Mouse (Mus musculus) embryonic facial prominence, embryonic 15.5 days (tissue): ENCODE results near the gene Gm17359. TPM values are rescaled to one million over a fixed set of nuclear protein-coding genes. Genes with fewer than 3 reads are reported as not detected.

Experiments used
- ATAC-seq: fragments of 200-750 bp; cut with Nextera tagmentation; 2 replicates; pipeline ENCODE4 v1.8.0; 2017; ENCODE audit warnings: low read depth, moderate TSS enrichment; ENCODE audit not compliant: insufficient number of reproducible peaks, low FRiP score, low TSS enrichment
- H3K27ac ChIP-seq: fragments of 300-500 bp; sonication (generic); replicated peaks from 2 replicates; pipeline ENCODE4 v1.5.1; 2015; ENCODE audit warnings: mild to moderate bottlenecking, inconsistent platforms
- H3K27me3 ChIP-seq: fragments of 300-500 bp; sonication (generic); 2 replicates; pipeline ENCODE4 v1.6.1; 2015; ENCODE audit warnings: inconsistent platforms
- H3K36me3 ChIP-seq: fragments of 300-500 bp; sonication (generic); 2 replicates; pipeline ENCODE4 v1.6.1; 2015; ENCODE audit warnings: mild to moderate bottlenecking, inconsistent platforms
- H3K4me1 ChIP-seq: fragments of 300-500 bp; sonication (generic); 2 replicates; pipeline ENCODE4 v1.6.1; 2015; ENCODE audit warnings: inconsistent platforms
- H3K4me2 ChIP-seq: fragments of 300-500 bp; sonication (generic); replicated peaks from 2 replicates; pipeline ENCODE4 v1.6.1; 2015; ENCODE audit warnings: mild to moderate bottlenecking, inconsistent platforms
- H3K4me3 ChIP-seq: fragments of 300-500 bp; sonication (generic); replicated peaks from 2 replicates; pipeline ENCODE4 v1.5.1; 2015; ENCODE audit warnings: mild to moderate bottlenecking, inconsistent platforms
- H3K9ac ChIP-seq: fragments of 300-500 bp; sonication (generic); 2 replicates; pipeline ENCODE4 v1.6.1; 2015; ENCODE audit warnings: inconsistent platforms
- H3K9me3 ChIP-seq: fragments of 300-500 bp; sonication (generic); replicated peaks from 2 replicates; pipeline ENCODE4 v1.6.1; 2016; ENCODE audit warnings: inconsistent platforms
- WGBS: fragments of 180-500 bp; shearing (Covaris S2); methylation state at CpG from one replicate; pipeline ENCODE4 v1.1.7; 2015; 5-methylcytosine and 5-hydroxymethylcytosine counted together
- polyA plus RNA-seq: library from polyadenylated mRNA; unstranded; fragments of >200 nt; fragmentation: Nextera tagmentation; extraction: Ambion mirVana; gene quantifications from 2 replicates; pipeline ENCODE4 v1.2.1, GENCODE M21; 2015

Gm17359 gene
- polyA plus RNA-seq, 1 experiment from 2014 or later: not detected

DNA sequence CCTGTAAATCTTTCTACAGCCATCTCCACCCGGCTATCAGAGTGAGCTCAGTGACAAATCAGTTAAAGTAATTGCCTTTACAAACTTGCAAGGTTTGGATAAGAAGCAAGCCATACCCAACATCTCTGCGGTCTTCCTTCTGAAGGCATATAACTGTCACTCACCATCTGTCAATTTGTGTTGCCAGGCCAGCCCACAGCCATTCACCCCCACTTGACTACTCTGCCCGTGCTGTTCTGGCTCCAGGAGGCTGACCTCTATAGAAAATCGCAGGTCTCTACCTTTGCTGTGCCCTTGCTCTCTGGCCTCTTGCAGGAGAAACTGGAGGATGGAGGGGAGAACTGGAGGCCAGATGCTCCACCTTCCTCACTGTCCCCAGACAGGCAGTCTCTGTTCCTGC is 142.4 kb downstream of the Gm17359 start:
- no peak; the same call in 1 of the 2 replicates for ATAC-seq
- Histone ChIP-seq H3K4me3 (no peak overlapping the region), H3K36me3 (peaks cover 23% of the 10 kb centered on the region), H3K27me3 (no peaks in the 10 kb centered on the region), H3K9me3 (no peaks in the 10 kb centered on the region), H3K9ac (no peak overlapping the region), H3K4me2 (no peak overlapping the region), H3K4me1 (no peaks in the 10 kb centered on the region), H3K27ac (no peak overlapping the region)
- WGBS: 74% methylated on average over 4 of the region's 4 CpGs

DNA sequence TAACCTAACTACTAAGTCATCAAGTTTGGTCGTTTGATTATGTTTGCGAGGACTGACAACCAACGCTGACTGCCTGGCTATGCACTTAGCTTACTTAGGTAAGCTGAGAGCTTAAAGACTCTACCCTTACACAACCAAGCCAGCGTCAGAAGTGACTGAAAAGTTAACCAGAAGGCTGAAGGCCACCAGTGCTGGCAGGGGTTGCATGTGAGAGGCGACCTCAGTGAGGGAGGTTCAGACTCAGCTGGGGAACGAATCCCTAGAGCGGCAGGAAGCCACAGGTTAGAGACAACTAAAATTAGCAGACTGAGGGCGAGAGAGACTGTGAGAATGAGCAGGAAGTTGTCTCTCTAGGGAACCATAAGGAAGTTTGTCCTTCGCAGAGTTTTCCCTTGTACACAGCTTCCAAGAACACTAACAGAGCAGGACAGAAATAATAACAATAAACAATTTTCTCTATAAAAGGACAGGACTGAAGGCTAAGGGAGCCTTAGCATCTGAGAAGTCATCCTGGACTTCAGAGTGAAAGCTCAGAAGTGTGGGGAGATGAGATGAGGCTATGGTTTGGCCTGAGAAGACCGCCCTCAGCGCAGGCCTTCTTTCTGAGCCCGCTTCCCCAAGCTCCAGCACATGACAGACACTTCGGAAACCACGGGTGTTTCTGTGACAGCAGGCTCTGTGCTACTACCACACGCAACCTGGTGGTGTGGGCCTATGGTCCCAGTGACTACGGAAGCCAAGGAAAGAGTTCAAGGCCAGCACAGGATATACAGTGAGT is 148.0 kb downstream of the Gm17359 start:
- no peak overlapping the region for H3K27ac ChIP-seq
- H3K9ac ChIP-seq: no peak overlapping the region
- peaks cover 37% of the 10 kb centered on the region for H3K36me3 ChIP-seq
- no peaks in the 10 kb centered on the region for H3K9me3 ChIP-seq
- no peak for ATAC-seq
- no peak overlapping the region for H3K4me3 ChIP-seq
- H3K4me2 ChIP-seq: no peak overlapping the region
- 85% methylated on average over 16 of the region's 16 CpGs for WGBS
- H3K4me1 ChIP-seq: no peaks in the 10 kb centered on the region
- H3K27me3 ChIP-seq: no peaks in the 10 kb centered on the region

GRCm38 (mm10) chr3:79488025-79488424 is 151.6 kb downstream of the Gm17359 start:
- H3K27me3 ChIP-seq: no peaks in the 10 kb centered on the region
- no peak overlapping the region for H3K4me2 ChIP-seq
- H3K9me3 ChIP-seq: no peaks in the 10 kb centered on the region
- H3K27ac ChIP-seq: no peak overlapping the region
- peaks cover 38% of the 10 kb centered on the region for H3K36me3 ChIP-seq
- 94% methylated on average over 7 of the region's 7 CpGs for WGBS
- ATAC-seq: no peak
- H3K4me3 ChIP-seq: no peak overlapping the region
- no peaks in the 10 kb centered on the region for H3K4me1 ChIP-seq
- H3K9ac ChIP-seq: no peak overlapping the region

DNA sequence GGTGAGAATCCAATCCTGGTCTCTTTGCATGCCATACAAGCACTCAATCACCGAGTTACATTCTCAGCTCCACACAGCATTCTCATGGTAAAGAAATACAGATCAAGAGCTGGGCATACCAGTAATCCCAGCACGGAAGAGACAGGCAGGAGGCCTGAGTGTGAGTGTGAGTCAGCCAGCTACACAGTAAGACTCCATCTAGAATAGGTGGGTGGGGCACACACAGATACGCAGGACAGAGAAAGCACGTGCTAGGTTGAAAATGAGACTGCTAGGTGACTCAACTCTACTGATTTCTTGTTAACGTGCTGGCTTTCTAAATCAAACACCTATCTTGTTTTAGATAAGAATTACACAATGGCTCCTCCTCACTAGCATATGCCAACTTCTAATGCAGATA is 153.6 kb downstream of the Gm17359 start:
- WGBS: 87% methylated on average over 5 of the region's 5 CpGs
- H3K4me3 ChIP-seq: no peak overlapping the region
- H3K9me3 ChIP-seq: no peaks in the 10 kb centered on the region
- H3K9ac ChIP-seq: no peak overlapping the region
- H3K27ac ChIP-seq: no peak overlapping the region
- H3K4me2 ChIP-seq: no peak overlapping the region
- no peaks in the 10 kb centered on the region for H3K27me3 ChIP-seq
- ATAC-seq: no peak
- H3K4me1 ChIP-seq: no peaks in the 10 kb centered on the region
- H3K36me3 ChIP-seq: peaks cover 28% of the 10 kb centered on the region

- H3K4me2 ChIP-seq: no peak overlapping the region
- no peak overlapping the region for H3K4me3 ChIP-seq
- H3K36me3 ChIP-seq: peaks cover 28% of the 10 kb centered on the region
- no peak for ATAC-seq
- no peaks in the 10 kb centered on the region for H3K4me1 ChIP-seq
- no peak overlapping the region for H3K9ac ChIP-seq
- 80% methylated on average over 3 of the region's 3 CpGs for WGBS
- H3K9me3 ChIP-seq: no peaks in the 10 kb centered on the region
- H3K27ac ChIP-seq: no peak overlapping the region
- H3K27me3 ChIP-seq: no peaks in the 10 kb centered on the region
Observed at GRCm38 (mm10) chr3:79491614-79492013, 155.2 kb downstream of the Gm17359 start.

DNA sequence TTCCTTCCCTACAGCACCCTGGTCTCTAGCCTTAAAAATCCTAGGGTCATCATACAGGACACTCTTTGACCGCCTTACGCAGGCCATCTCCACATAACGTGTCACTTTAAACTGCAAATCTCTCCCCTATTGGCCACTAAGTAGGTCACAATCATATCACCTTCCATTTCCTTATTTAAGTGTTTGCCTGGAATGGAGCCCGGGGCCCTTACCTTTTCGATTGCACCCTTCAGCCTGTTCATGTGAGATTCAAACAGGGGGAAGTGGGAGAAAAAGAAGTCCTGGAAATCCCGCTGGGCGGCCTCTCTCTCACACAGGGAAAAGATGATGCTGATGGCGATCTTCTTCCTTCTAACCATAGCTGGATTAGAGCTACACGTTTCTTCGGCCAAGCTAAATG is 156.6 kb downstream of the Gm17359 start:
- Histone ChIP-seq H3K4me1 (no peaks in the 10 kb centered on the region), H3K9ac (no peak overlapping the region), H3K27ac (no peak overlapping the region), H3K27me3 (no peaks in the 10 kb centered on the region), H3K4me3 (no peak overlapping the region), H3K9me3 (no peaks in the 10 kb centered on the region), H3K4me2 (no peak overlapping the region), H3K36me3 (peaks cover 22% of the 10 kb centered on the region)
- ATAC-seq: no peak
- WGBS: 94% methylated on average over 10 of the region's 10 CpGs

DNA sequence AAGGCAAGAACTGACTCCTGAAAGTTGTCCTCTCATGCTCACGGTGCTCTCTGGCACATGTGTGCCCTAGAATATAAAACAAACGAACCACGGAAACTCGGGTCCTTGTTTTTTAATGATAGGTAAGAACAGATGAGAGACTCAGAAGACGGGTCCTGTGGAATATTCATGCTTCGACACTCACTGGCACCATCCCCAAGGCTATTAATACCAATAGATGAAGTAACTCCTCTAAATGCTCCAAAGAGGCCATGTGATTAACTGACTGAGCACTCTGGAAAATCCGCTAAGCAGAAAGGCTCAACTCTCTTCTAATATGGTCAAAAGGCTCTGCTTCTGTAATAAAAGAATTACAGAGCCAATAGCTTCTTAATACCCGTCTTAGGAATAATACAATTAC is 157.6 kb downstream of the Gm17359 start:
- Histone ChIP-seq H3K27me3 (no peaks in the 10 kb centered on the region), H3K27ac (no peak overlapping the region), H3K4me2 (no peak overlapping the region), H3K4me1 (no peaks in the 10 kb centered on the region), H3K9me3 (no peaks in the 10 kb centered on the region), H3K9ac (no peak overlapping the region), H3K4me3 (no peak overlapping the region), H3K36me3 (peaks cover 12% of the 10 kb centered on the region)
- ATAC-seq: no peak
- 84% methylated on average over 8 of the region's 8 CpGs for WGBS

GRCm38 (mm10) chr3:79495151-79495550 is 158.7 kb downstream of the Gm17359 start:
- 82% methylated on average over 7 of the region's 7 CpGs for WGBS
- H3K4me1 ChIP-seq: no peaks in the 10 kb centered on the region
- H3K4me2 ChIP-seq: no peak overlapping the region
- peaks cover 18% of the 10 kb centered on the region; the same call in 1 of the 2 replicates for H3K36me3 ChIP-seq
- H3K9ac ChIP-seq: no peak overlapping the region
- H3K27me3 ChIP-seq: no peaks in the 10 kb centered on the region
- no peak for ATAC-seq
- H3K27ac ChIP-seq: no peak overlapping the region
- H3K4me3 ChIP-seq: no peak overlapping the region
- no peaks in the 10 kb centered on the region for H3K9me3 ChIP-seq

- Histone ChIP-seq H3K4me1 (no peaks in the 10 kb centered on the region), H3K4me2 (no peak overlapping the region), H3K27me3 (no peaks in the 10 kb centered on the region), H3K9ac (no peak overlapping the region), H3K36me3 (peaks cover 19% of the 10 kb centered on the region; the same call in 1 of the 2 replicates), H3K4me3 (no peak overlapping the region), H3K9me3 (no peaks in the 10 kb centered on the region), H3K27ac (no peak overlapping the region)
- no peak for ATAC-seq
- 51% methylated on average over 6 of the region's 6 CpGs for WGBS
Observed at GRCm38 (mm10) chr3:79496668-79497067, 160.2 kb downstream of the Gm17359 start.

GRCm38 (mm10) chr3:79500279-79500678 is 163.8 kb downstream of the Gm17359 start:
- 81% methylated on average over 10 of the region's 10 CpGs for WGBS
- no peaks in the 10 kb centered on the region for H3K27me3 ChIP-seq
- no peak overlapping the region for H3K27ac ChIP-seq
- H3K4me3 ChIP-seq: no peak overlapping the region
- no peaks in the 10 kb centered on the region for H3K4me1 ChIP-seq
- no peaks in the 10 kb centered on the region for H3K9me3 ChIP-seq
- no peak for ATAC-seq
- H3K4me2 ChIP-seq: no peak overlapping the region
- 0 out of 2 replicates have a peak, but pooled peaks cover 12% of the 10 kb centered on the region for H3K36me3 ChIP-seq
- no peak overlapping the region for H3K9ac ChIP-seq

GRCm38 (mm10) chr3:79501166-79501728 is 164.8 kb downstream of the Gm17359 start:
- WGBS: 78% methylated on average over 2 of the region's 2 CpGs
- ATAC-seq: no peak
- no peaks in the 10 kb centered on the region for H3K9me3 ChIP-seq

More at GRCm38 (mm10) chr3:79501166-79501728, 164.8 kb downstream of the Gm17359 start:
- H3K4me3 ChIP-seq: no peak overlapping the region
- H3K4me1 ChIP-seq: no peaks in the 10 kb centered on the region
- 0 out of 2 replicates have a peak, but pooled peaks cover 16% of the 10 kb centered on the region for H3K36me3 ChIP-seq
- H3K27ac ChIP-seq: no peak overlapping the region
- H3K9ac ChIP-seq: no peak overlapping the region
- no peaks in the 10 kb centered on the region for H3K27me3 ChIP-seq
- no peak overlapping the region for H3K4me2 ChIP-seq
